Mouse (Mus musculus) E14TG2a.4 (cell line): ENCODE results near the gene Car6.

ENCODE experiments used
- CTCF ChIP-seq: conservative IDR thresholded peaks from 2 replicates; pipeline ENCODE4 v1.5.1; 2014; ENCODE audit warnings: low read length
- NANOG ChIP-seq: IDR thresholded peaks from 2 replicates; pipeline ENCODE4 v1.6.1; 2014; ENCODE audit warnings: borderline replicate concordance, low read length, mixed read lengths
- POU5F1 ChIP-seq: IDR thresholded peaks from 2 replicates; pipeline ENCODE4 v1.6.1; 2014; ENCODE audit warnings: low read length, borderline replicate concordance

DNA sequence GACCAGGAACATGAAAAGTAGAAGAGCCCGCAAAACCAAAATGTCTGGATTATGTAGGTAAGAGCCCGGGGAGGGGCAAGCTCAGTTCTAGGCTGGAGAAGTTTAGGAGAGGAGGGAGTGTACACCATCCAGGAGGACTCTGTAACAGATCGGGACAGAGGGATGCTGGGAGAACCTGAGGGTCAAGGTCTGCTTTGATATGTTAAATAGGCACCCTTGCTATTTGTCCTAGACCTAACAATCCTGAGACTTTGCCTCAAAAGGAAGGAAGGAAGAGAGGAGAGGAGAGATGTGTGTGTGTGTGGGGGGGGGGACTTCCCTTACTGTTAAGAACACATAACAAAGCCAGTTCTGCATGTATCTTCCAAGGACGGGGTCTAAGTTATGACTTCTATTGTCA lies 45.8 kb downstream of the Car6 start:
- no peak for TF ChIP-seq CTCF
- no peak for TF ChIP-seq POU5F1
- no peak for TF ChIP-seq NANOG
